Mouse (Mus musculus) natural killer cell, adult 2 months (primary cell): ENCODE results near the gene Dennd4b.
"Not testable (repeated sequence)": the region's sequence is repeated elsewhere in the genome, so short reads cannot be mapped to it uniquely, and the experiment has no call there.

Source experiments
- DNase-seq, 2 experiments: peaks; one replicate each; pipeline ENCODE4 v3.0.0; 2022; ENCODE audit warnings: low spot score in 2 of 2

Gene Dennd4b

DNA sequence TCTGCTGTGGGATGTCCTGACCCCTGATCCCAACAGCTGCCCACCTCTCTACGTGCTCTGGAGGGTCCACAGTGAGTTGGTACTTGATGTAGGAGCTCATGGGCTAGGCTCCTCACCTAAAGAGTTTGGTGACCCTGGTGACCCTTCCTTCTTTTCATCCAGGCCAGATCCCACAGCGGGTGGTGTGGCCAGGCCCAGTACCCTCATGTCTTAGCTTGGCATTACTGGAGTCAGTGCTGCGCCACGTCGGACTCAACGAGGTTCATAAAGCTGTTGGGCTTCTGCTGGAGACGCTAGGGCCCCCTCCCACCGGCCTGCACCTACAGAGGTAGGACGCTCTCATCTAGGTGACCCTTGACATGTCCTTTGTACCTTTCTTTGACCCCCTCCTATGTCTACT, 14.2 kb downstream of the Dennd4b start:
- no peak for DNase-seq

DNA sequence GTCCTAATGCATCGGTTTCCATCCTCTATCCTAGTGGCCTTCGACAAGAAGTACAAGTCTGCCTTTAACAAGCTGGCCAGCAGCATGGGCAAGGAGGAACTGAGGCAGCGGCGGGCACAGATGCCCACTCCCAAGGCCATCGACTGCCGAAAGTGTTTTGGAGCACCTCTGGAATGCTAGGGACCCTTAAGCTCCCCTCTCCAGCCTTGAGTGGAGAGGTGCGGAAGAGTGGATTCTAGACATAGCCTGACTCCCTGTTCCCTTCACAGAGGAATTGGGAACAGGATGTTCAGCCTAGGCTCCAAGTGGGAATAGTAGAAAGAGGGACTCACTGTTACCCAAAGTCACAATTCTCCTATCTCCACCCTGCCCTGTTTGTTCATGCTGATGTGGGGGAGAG, 14.8 kb downstream of the Dennd4b start:
- no peak for DNase-seq

DNA sequence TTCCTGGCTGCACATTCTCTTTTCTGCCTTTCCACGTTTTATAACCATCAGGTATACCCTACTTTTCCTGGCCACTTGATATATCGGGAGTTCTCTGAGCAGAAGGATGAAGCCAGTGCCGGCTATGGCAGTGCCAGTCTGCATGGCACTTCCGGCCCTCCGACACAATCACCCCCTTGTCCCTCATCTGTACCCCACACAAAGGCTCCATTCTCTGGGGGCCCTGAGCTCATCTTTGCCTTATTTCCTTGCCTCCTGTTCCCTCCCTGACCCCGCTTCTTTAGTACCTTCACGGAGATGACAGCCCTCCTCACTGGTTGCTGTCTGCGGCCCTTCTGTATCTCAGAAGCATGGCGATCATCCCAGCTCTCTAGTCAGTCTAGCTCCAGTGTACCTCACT, 15.7 kb downstream of the Dennd4b start:
- no peak for DNase-seq

DNA sequence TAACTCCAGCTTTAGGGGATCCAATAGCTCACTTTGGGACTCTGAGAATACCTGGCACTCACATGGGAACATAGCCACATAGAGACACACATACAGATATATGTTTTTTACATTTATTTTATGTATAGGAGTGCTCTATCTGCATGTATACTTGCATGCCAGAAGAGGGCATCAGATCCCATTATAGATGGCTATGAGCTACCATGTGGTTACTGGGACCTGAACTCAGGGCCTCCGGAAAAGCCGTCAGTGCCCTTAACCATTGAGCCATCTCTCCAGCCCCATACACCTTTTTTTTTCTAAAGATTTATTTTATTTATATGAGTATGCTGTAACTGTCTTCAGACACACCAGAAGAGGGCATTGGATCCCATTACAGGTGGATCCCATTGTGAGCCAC, 19.2 kb downstream of the Dennd4b start:
- DNase-seq = no peak

DNA sequence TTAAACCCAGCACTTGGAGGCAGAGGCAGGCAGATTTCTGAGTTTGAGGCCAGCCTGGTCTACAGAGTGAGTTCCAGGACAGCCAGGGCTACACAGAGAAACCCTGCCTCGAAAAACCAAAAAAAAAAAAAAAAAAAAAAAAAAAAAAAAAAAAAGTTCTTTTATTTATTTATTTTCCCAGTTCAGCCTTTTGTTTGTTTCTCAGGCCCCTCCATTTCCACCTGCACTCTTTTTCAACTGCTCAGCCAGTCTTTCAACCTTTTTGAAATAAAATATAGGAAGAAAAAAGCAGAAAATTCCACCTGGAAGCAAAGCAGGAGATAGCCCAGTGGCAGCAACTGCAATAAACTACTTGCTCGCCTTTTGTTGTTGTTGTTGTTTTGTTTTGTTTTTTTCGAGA, 24.4 kb downstream of the Dennd4b start:
- not testable (repeated sequence) for DNase-seq

DNA sequence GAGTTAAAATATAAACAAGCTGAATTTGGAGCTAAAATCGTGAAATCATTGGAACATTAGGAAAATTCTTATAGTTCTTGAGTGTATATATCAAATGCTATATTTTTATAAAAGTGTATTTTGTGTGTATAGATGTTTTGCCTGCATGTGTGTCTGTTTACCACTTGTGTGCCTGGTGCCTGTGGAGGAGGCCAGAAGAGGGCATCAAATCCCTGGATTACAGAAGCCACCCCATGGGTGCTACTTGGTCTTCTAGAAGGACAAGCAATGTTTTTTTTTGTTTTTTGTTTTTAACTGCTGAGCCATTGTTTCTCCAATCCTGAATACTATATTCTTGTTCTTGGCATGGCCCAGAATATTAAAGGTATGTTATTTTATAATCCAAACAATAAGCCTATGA, 25.6 kb downstream of the Dennd4b start:
- no peak for DNase-seq

DNA sequence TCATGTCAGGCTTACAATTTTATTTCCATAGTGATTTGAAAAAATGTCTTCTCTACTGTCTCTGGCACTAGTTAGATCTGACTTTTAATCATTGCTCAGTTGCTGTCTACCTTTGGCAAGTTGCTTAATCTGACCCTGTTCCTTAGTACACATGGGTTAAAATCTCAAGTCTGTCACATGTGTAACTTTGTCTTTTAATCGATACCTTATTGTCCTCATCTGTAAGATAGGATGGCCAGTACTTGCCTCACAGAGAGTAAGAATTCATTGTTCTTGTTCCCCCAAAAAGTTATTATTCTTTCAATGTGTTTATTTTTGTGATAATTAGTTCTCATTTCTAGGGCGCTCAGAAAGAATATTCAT, 27.0 kb downstream of the Dennd4b start:
- DNase-seq = no peak

DNA sequence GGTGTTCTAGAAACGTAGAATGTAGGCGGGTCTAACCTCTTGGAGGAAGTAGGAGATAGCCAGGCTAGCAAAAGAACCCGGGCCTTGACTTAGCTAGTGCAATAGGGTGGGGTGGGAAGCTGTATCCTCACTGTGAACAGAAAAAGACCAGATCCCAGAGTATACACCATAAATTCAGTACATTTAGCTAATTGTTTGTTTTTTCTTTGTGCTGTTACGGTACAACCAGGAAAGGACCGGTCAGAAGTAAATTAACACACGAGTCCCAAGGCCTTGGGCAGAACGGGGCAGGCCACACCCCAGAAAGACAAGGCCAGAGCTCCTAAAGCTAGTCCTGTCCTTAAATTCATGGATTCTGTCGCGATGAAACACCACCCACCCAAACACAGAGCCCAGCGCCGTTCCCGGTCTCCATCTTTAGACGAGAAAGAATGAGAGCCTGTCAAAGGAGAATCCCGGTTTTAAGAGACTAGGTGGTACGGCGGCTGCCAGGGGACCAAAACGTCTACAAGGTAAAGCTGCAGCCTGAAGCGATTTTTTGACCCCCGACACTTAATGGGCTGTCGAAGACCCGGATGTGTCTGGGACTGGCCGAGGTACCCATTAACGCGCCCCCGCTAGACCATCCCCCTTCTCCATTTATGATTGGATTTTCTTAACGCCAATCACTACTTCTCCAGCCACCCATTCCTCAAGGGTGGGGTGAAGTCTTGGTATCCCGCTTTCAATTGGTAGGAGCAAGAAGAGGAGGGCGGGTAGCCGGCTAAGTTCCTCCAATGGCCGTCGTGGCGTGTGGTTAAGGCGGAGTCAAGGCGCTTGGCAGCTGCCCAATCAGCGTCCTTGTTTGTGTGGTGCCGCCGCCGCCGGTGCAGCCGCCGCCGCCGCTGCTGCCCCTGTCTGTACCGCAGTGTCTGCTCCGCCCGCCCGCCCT, 27.6 kb downstream of the Dennd4b start, which contains the start of gene Gatad2b:
Gene Gatad2b, plus strand, starts transcription at position 834 of the 931 bp plus-strand sequence.
- peak; percentile 98 to 99 for DNase-seq

DNA sequence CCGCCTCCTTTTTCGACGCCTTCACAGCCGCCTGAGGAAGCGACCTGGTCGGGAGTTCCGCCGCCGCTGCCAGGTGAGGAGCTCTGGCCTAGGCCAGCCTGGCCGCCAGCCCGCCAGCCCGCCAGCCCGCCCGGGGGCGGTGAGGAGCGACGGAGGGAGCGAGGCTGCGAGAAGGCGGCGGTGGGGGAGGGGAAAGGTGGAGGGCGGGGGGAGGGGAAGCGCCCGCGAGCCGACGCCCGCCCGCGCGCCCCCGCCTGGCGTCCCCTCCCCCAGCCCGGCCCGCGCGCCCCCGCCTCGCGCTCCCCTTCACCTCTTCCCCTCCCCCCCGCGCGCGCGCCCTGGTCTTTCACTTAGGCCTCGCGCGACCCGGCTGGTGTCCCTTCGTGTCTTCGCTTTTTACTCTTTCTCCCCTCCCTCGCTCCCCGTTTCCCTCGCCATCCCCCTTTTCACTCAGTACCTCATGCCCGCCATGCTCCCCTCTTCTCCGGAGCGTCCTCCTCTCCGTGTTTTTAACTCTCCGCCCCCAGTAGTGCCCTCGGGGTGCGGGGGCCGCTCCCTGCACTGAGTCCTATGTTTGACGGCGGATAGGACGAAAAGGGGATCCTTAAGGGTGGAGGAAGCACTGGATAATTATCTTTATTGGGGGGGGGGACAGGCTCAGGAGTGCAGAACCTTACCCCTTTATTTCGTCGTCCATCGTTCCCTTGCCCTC, 28.5 kb downstream of the Dennd4b start:
- peak in 1 of 2 experiments; percentile 27 for DNase-seq

DNA sequence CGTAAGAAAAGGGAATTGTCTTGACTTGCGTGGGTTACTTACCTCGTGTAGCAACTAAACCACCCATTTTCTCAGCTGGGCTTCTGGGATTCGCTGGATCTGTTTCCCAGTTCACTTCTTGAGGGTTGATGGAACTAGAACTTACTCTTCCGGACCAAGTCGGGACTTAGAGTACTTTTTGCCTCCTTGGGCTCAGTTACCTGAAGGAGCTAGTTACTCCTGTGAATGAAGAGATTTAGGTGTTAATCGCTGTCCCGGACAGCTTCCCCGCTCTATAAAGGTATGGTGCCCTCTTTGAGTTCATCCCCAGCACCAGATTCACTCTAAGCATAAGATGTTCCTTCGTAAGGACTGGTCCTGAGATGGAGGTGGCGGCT, 29.1 kb downstream of the Dennd4b start:
- DNase-seq = no peak

DNA sequence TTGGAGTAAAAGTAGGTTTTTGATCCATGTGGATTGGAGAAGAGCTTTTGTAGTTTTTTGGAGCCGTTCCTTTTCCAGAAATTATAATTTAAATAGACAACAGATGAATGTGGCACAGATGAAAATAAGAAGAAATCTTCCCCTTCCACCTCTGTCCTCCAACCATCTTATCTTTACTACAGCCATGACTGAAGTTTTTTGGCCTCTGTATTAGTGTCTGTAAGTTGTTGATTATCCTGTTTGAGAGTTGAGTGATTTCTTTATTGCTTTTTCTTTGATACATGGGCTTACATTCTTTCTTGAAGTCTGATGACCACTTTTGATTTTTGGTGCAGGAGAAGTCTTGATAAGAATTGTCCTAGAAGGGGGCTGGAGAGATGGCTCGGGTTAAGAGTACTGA, 29.7 kb downstream of the Dennd4b start:
- no peak for DNase-seq

DNA sequence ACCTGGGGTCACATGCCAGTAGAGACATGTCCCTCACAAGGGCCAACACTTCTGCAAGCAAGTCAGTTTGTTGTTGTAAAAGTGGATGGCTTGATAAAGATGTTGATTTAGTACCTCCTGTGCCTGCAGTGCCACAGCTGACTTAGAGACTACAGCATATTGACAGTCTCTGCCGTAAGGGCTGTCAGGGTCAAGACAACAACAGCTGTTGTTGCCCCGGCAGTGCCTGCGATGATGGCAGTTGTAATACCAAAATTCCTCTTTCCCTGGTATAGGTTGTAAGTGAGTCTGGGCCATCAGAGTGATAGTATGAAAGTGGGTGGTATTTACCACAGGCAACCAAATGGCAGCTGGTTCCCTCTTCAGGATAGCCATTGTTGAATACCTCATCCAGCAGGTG, 40.8 kb downstream of the Dennd4b start:
- no peak for DNase-seq

DNA sequence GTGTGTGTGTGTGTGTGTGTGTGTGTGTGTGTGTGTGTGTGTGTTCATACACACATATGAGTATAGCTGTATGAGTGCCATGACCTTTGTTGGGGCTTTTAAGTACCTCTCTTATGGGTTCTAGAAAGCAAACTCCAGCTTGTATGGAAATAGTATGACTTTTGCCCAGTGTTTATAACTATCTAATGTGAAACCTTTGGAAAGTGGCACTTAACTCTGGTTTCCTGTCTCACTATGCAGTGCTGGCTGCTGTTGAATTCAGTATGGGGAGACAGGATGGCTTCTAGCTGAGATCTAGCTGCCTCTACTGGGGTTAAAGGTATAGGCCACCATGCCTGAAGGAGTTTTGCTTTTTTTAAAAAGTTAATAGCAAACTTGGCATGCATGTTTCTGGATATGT, 44.6 kb downstream of the Dennd4b start:
- no peak for DNase-seq

DNA sequence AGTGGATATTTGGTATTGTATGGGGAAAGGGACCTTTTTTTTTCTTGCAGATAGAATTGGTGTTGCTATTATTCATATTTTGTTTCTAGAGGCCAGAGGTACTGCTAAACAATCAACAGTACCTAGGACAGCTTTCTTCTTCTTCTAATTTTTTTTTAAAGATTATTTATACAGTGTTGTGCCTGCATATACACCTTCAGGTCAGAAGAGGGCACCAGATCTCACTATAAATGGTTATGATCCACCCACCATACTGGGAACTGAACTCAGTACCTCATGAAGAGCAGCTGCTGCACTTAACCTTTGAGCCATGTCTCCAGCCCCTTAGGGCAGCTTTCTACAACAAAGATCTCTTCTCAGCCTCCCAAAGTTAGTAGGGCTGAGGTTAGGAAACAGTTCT, 48.4 kb downstream of the Dennd4b start:
- DNase-seq = peak in 1 of 2 experiments; percentile 26

DNA sequence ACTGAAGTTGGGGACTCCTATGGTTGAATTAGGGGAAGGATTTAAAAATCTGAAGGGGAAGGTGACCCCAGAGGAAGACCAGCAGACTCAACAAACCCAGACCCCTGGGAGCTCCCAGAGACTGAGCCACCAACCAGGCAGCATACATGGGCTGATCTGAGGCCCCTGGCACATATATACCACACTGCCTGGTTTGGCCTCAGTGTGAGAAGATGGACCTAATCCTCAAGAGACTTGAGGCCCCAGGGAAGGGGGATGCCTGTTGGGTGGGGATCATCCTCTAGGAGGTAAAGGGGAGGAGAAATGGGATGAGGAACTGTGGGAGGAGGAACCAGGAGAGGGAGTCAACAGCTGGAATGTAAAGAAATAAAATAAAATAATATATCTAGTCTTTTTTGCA, 49.3 kb downstream of the Dennd4b start:
- DNase-seq = no peak

DNA sequence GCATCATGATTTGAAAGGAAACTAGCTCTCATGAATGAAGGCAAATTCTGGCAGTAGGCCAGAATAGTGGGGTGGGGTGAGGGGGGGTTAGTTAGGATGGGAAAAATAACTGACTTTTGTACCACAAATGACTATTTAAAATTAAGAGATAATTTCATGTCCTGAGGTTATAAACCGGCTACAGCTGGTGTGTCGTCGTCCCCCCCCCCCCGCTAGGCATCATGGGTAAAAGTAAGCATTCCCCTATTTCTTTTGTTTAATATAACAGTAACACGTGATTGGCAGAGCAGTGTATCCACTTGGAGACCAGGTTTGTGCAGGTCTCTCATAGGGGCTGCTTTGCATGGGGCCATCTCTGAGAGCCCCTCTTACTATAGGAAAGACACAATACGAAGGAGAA, 57.3 kb downstream of the Dennd4b start:
- no peak for DNase-seq

DNA sequence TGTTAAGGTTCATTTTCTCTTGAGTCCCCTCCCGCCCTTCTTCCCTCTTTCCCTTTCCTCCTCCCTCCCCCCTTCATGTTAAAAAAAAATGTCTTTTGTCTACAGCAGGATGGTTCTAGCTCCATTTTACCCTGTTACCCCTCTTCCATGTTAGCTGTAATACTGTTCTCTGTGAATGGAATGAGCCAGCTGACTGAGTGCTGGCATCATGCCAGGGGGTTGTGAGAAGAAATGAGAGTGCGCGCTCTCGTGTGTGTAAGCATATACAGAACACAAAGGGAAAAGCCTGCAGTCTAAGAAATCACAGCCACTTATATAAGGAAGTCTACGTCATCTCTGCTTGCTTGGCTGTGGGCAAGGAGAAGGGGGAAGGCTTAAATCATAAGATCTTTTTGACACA, 58.1 kb downstream of the Dennd4b start:
- peak in 1 of 2 experiments; percentile 48 for DNase-seq
